Mouse (Mus musculus) urinary bladder, postnatal 4 days (tissue): ENCODE results near the gene Map2k6.

Experiments used
- DNase-seq, 2 experiments: peaks; one replicate each; pipeline ENCODE4 v3.0.0; 2021 to 2022; ENCODE audit warnings: low spot score in 2 of 2

Map2k6 gene

DNA sequence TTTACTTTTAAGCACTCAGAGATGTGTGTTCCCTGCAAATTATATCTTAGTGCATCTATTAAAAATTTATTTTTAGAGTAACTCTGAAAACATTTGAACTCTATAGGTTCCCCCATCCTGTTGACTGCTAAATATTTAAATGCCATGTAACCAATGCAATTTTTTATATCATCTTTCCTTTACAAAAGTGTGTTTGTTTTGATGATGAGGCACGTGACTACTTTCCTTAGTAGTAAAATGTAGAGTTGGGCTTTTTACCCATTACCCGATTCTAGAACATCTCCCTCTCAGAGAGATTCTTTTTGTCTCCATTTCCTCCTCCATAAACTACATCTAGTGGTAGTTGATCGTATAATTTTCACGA lies 51.8 kb downstream of the Map2k6 start:
- no peak for DNase-seq

DNA sequence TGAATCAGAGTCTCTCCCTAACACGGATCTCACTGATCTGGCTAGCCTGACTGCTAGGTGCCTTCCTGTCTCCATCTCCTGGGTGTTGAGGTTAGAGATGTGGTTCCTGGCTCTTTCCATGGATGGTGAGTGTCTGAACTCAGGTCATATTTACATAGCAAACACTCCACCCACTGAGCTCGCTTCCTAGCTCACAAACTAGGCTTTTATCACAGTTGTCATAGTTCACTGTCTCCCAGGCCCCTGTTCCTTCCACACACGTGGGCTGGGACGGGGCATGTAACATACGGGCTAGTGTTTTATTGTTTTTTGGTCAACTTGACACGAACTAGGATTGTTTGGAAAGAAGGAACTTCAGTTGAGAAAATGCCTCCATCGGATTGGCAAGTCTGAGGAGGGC lies 52.7 kb downstream of the Map2k6 start:
- DNase-seq, result no peak

DNA sequence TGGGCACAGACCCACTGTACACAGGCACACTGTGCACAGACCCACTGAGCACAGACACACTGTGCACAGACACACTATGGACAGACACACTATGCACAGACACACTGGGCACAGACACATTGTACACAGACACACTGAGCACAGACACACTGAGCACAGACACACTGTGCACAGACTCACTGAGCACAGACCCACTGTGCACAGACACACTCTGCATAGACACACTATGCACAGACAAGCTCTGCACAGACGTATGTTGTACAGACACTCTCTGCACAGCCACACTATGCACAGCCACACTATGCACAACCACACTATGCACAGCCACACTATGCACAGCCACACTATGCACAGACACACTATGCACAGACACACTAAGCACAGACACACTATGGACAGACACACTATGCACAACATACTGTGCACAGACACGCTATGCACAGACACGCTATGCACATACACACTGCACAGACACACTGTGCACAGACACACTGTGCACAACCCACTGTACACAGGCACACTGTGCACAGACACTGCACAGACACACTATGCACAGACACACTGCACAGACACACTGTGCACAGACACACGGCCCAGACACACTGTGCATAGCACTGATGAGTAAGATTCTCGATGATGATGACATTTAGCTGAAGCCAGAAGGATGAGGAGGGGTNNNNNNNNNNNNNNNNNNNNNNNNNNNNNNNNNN lies 54.7 kb downstream of the Map2k6 start:
- DNase-seq, result no peak

DNA sequence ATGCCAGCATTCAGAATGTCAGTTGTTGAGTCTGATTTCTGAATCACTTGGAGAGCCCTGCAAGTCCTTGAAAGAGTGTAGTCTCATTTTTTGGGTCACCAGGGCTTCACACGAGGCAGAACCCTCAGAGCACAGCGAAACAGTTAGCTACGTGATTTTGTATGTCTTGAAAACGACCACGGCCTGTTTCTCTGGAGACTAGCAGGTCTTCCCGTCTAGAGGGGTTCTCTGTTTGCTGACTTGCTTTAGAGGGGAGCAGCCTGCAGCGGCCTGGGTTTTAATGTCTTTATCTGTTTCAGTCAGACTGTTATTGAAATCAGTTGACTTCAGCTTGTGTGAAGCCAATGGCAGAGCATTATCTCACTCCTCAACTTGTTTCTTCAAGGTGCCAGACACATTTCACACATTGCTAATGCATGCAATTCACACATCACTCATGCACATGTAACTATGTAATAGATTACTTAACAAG lies 58.6 kb downstream of the Map2k6 start:
- DNase-seq, result no peak

- DNase-seq, result no peak
Measured at GRCm38 (mm10) chr11:110460480-110460879, 61.6 kb downstream of the Map2k6 start.

DNA sequence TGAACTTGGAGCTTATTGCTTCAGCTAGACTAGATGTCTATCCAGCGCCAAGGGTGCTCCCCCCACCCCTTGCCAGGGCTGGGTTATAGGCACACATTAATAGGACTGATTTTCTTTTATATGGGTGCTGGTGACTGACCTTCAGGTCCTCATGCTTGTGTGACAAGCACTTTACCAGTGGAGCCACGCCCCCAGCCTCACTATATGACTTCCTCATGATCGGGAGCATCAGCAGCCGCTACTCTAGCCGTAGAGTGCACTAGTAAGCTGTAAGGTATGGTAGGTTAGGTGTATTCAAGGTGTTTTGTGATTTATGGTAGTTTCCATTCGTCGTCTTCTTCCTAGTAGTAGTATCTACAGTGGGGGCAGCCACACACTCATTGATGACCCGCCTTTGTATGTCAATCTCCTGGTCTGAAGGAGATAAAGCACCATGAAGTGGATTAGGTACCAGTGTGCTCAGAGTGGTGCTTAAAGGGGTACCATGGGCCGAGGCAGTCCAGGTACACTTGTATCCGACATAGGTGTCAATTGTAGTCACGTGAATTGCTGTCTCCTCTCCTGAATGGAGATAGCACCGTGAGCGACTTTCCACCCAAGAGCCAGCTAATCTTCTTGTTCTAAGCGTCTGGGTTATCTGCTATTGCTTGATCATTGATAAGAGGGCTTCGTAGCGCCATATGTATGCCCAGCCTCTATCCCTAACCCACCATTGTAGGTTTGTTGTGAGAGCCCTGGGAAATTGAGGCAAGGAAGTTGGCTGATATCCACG lies 62.8 kb downstream of the Map2k6 start:
- no peak for DNase-seq

DNA sequence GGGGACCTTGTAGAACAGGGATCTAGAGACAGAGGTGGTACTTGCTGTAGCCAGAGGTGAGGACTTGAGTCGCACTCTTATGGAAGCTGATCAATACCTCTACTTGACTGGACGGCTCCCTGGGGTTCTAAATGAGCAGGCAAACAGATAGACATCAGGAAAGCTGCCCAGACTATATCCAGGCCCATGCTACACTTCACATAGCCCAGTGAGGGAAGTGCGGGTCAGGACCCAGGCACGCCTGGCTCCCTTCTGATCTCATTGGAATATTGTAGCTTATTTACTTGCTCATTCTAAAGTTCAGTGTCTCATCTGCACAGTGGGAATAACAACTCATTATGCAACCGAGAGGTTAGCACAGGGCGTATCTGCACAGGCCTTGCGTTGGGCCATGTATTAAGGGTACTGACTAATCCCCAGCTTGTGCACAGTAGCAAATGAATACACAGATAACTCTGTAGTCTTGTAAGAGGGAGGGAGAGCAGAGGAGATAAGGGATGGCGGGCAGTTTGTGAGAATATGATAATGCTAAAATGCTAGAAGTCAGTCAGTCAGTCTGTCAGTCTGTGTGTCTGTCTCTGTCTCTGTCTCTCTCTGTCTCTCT lies 64.2 kb downstream of the Map2k6 start:
- no peak for DNase-seq

DNA sequence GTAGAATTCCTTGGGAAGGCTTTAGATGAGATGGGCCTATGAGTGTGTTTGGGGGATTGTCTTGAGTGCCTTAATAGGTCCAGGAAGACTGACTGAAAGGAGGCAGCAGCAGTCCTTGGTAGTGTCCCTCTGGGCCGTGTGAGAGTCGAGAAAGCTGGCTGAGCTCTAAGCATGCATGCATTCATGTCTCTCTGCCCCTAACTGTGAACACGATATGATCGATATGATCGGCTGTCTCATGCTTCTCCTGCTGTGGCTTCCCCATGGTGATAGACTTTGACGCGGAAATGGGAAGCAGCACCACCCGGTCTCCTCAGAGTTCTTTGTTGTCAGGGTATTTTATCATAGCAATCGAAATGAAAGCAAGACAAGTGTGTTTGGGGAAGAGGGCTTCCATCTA lies 64.9 kb downstream of the Map2k6 start:
- DNase-seq, result no peak

DNA sequence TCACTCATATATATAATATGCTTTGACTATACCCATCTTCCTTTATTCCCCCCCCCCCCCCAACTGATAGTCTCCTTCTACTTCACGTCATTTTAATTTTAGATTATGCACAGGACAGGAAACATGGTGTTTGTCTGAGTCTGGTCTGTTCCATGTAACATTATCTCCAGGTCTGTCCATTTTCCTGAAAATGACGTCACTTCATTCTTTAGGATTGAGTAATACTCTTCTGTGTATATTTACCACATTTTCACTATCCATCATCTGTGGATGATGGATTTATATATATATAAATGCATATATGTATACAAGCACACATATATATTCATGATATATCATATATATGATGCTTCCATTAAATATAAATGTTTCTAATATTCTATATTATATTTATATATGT lies 70.1 kb downstream of the Map2k6 start:
- DNase-seq, result no peak

DNA sequence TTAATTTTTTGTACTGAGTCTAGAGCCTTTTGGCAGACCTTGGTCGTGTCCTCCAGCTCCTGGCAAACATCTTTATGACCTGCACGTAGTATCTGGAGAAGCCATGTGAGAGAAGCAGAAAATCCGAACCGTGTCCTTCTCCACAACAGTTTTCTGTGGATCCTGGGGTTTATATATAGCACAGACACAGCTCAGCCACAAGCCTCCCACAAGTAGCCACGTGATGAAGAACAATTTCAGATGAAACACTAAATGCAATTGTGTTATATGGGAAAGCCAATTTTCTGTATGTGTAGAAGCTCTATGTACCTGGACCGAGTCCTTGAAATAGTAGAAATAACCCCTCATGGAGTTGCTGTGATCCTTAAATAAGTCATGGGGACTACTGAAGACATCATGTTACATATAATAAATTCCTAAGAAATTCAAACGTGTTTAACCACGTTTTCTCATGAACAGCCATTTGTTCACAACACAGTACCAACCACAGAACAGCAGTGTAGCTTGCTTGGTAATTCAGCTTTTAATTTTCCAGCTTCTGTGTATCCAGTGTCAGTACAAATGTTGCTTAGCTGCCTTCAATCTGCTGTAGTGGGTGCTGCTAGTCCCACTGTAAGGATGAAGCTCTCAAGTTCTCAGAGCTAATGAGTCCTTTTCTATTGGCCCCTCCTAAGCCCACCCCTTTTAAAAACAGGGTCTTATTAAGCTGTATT lies 71.8 kb downstream of the Map2k6 start:
- no peak for DNase-seq

DNA sequence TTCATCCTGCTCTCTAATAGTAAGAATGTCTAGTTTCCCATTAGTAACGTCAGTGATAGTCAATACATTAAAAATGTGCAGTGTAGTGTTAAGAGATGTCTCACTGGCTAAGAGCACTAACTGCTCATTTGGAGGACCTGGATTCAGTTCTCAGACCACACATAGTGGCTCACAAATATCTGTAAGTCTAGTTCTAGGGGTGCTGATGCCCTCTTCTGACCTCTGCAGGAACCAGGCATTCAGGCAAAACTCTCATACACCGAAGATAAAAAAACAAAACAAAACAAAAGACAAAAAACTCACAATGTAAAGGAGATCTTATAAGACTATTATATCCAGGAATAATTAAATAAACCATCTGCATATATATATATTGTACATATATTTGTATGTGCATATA lies 72.4 kb downstream of the Map2k6 start:
- DNase-seq, result no peak

GRCm38 (mm10) chr11:110472078-110472477 lies 73.2 kb downstream of the Map2k6 start:
- DNase-seq, result no peak

- no peak for DNase-seq
Measured at GRCm38 (mm10) chr11:110473495-110473894, 74.6 kb downstream of the Map2k6 start.

- no peak for DNase-seq
Measured at GRCm38 (mm10) chr11:110476361-110477151, 77.6 kb downstream of the Map2k6 start.

- no peak for DNase-seq
Measured at GRCm38 (mm10) chr11:110477961-110478869, 79.3 kb downstream of the Map2k6 start.

DNA sequence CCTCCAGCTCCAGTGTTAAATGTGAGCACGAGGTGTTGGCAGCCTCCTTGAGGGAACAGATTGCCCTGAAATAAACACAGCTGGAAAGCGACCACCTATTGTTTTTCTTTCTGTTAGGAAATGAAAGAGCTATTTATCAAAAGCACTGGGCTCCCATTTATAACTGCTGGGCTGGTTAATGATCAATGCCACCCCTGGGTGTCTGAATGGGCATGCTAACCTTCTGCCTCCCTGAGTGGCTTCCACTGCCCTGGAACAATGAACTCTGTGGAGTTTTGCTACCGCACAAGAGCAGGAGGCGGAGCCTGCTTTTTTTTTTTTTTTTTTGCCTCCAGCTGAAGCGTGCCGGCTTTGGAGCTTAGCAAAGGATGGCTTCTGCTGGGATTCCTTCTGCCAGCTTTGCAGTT lies 80.1 kb downstream of the Map2k6 start:
- DNase-seq, result no peak

- no peak for DNase-seq
Measured at GRCm38 (mm10) chr11:110481406-110481805, 82.5 kb downstream of the Map2k6 start.

DNA sequence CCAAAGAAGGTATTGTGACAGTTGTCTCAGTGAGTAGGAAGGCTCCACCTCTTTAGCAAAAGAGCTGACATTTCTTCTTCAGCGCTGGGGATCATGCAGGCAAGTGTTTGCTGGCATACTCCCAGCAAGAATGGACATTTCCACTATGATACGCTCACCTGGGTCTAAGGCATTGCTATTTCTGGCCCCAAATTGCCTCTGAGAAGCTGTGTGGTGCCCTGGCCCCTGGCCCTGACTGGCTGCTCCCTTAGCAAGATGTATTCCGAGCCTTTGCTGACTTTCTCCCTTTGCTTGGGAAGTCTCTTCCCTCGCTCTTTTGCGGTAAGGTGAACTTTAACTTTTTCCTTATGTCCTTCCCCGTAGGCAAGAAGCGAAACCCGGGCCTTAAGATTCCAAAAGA lies 83.3 kb downstream of the Map2k6 start:
- no peak for DNase-seq

- DNase-seq, result no peak
Measured at GRCm38 (mm10) chr11:110482649-110483048, 83.7 kb downstream of the Map2k6 start.

- no peak for DNase-seq
Measured at GRCm38 (mm10) chr11:110483165-110483564, 84.2 kb downstream of the Map2k6 start.
